Mouse (Mus musculus): Measurements from ENCODE around the gene Pip4k2a.

DNA sequence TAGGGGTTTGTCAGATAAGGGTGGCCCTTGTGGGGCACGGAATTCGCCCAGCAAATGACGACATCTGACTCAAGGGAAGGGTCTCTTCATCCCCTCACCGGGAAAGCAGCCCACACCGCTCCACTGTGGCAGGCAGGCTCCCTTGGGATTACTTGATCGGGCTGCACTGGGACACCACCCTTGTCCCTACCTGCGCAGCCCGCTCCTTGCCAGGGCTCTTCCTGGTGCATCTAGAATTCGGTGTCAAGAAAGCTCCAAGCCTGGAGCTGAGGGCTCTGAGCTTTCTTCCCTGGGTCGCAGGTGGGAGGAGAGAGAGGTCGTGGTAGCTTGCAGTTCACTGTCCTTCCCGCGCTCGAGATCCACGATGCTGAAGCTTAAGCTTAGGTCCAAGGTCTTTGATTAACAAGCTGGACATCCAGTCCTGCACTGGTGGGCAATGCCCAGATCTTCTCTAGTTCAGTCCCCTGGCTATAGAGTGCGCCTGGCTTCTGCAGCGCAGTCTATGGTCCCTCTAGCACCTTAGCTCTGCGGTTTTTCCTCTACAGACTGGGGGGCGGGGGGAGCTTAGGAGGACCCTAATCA lies 196.6 kb downstream of the Pip4k2a start:
- TF ChIP-seq POLR2A (IDR thresholded peaks at IDR 0.05; ENCODE audit: low read depth, low read length) (no peak), CTCF (conservative IDR thresholded peaks at IDR 0.05 in 1 of 2, IDR thresholded peaks at IDR 0.05 in 1 of 2; ENCODE audit: low read depth in 2 of 2, low read length in 2 of 2) (no peak), ZMIZ1 (IDR thresholded peaks at IDR 0.05; ENCODE audit: low read depth, low read length) (no peak), USF2 (conservative IDR thresholded peaks at IDR 0.05; ENCODE audit: low read depth, low read length) (no peak)

Data from CH12.LX (cell line).